Mouse (Mus musculus): Measurements from ENCODE around the gene Eif4e.

- TF ChIP-seq POLR2A (IDR thresholded peaks at IDR 0.05; ENCODE audit: insufficient read depth, low read length) (no peak), CTCF (IDR thresholded peaks at IDR 0.05; ENCODE audit: low read depth, low read length) (no peak), EP300 (IDR thresholded peaks at IDR 0.05; ENCODE audit: insufficient read depth, low read depth, low read length) (no peak)
Observed at GRCm38 (mm10) chr3:138588001-138588400, 62.0 kb downstream of the Eif4e start.

Data from ES-Bruce4 (cell line).